Mouse (Mus musculus): Measurements from ENCODE around the gene Rnf24.
A peak's percentile ranks its signal among the peaks of the same experiment; 100 is the strongest.

Gene Rnf24

GRCm38 (mm10) chr2:131352747-131353563 lies at the start of gene Rnf24:
Gene Rnf24 (minus strand): TSS chr2:131352892.
- DNase-seq (ENCODE audit: extremely low read depth, low read depth), result peak; percentile 71

DNA sequence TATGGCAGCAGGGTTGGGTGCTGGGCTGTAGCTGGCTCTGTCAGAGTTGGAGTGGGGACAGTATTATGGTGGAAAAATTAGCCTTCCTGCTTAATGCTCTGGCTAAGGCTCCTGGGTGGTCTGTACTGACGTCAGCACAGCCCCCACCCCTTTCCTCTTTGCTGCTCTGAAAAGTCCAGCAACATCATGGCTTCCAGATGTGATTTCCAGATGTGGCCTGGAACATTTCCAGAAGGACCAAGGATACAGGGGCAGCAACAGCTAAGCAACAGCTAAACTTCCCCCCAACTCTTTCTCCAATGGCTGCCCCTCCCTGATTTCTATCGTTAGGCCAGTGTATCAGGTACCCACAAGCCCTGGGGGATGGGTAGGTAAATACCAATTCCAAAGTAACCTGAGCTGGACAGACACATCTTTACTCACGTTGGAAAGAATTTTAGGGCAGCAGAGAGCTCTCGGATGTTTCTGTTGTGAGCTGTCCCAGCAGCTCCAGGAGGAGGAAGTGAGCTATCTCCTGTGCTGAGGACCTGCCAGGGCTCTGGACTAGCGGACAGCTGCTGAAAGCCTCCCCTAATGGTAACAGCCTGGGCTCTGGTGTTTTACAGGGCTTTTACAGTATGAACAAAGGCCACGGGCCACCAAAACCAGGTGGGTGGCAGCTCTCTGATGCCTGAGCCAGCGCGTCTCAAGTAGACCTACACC lies 49.3 kb upstream of the Rnf24 start:
- DNase-seq (ENCODE audit: extremely low read depth, low read depth), result no peak

- no peak for DNase-seq (ENCODE audit: extremely low read depth, low read depth)
These were observed 48.2 kb upstream of the Rnf24 start for GRCm38 (mm10) chr2:131400846-131401245.

DNA sequence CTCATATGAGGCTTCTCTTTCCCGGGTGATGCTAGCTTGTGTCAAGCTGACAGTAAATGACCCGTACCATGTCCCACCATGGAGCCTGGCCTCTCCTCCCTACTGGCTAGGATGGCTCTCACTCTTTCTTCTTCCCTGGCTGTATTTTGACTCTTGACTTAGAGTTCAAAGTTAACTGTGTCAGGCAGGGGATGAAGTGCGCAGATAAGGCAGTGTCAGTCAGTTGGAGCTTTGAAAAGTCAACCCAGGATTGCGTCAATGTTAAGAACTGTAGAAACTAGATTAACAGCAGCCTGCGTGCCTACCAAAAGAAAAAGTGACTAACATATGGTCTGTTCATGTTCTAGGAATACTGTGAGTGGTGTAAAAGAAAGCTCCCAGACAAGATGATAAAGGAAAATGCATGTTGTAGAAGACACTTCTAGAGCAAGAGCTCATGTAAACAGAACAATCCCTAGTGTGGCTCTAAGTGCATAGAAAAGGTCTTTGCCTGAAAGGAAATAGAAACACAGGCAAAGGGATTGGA lies 44.7 kb upstream of the Rnf24 start:
- DNase-seq (ENCODE audit: extremely low read depth, low read depth), result no peak

DNA sequence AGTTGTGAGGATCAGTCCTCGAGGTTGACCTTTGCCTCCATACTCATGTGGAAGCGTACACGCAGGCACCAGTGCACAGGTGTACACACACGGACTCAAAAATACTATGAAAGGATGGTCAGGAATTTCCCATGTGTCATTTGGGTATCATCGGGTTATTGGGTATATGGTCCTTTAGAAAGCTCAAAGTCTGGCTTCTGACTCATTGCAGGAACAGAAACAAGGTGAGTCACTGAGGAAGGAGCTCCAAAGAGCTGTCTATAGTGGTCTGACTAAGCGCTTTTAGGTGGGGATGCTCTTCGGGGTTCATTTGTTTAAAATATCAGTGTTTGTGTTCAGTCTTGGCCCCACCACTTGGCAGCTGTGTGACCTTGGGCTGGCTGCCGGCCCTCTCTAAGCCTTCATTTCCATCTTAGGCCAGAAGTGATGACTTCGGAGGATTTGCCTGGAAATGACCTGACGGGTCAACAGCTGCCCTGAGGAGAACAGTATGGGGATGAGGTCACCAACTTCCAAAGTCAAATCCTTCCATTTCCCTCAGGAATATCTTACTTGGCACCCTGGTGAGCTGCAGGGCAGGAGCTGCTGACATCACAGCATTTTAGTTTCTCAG lies 33.8 kb upstream of the Rnf24 start:
- no peak for DNase-seq (ENCODE audit: extremely low read depth, low read depth)

DNA sequence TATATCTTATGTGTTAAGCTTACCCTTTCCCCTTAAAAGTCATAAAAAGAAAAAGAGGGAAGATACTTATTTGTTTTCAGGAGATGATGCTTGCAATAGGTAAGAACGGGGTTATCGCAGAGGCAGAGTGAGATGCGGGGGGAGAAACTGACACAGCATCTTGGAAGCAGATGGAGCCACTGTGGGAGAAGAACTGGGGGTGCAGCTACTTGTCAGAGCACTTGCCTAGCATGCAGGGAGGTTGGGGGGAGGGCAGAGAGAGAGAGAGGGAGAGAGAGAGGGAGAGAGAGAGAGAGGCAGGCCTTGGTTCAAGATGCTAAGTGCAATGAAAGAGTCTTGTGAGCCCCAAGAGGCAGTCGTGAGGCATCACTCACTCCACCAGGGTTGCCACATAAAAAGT lies 32.5 kb upstream of the Rnf24 start:
- DNase-seq (ENCODE audit: extremely low read depth, low read depth), result no peak

- no peak for DNase-seq (ENCODE audit: extremely low read depth, low read depth)
These were observed 26.8 kb upstream of the Rnf24 start for GRCm38 (mm10) chr2:131379541-131379940.

DNA sequence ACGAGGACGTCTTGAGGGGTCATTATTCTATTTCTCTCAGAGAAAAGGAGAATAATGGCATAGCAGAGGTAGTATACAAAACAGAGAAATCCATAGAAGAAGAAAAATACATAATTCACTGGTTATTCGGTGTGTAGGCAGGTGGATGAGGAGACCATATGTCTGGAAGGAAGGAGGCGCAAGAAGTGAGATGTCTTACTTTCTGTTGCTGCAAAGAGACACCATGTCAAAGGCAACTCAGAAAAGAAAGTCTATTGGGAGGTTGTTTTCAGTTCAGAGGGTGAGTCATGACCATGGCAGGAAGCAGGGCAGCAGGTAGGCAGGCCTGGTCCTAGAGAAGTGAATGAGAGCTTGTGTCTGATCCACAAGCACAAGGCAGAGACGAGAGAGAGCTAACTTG lies 26.2 kb upstream of the Rnf24 start:
- DNase-seq (ENCODE audit: extremely low read depth, low read depth), result no peak

DNA sequence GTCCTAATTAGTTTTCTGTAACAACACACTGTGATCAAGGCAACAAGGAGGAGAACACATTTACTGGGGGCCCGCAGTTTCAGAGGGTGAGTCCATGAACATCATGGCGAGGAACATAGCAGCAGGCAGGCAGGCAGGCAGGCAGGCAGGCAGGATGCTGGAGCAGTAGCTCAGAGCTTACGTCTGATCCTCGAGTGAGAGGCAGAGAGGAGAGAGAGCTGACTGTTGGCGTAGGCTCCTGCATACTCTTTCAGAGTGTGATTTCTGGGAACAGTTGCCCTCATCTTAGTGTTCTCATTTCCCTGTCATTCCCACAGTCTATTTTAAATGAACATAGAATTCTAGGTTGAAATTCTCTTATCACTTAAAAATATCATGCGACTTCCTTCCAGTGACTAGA lies 24.4 kb upstream of the Rnf24 start:
- DNase-seq (ENCODE audit: extremely low read depth, low read depth), result no peak

GRCm38 (mm10) chr2:131373656-131374055 lies 21.0 kb upstream of the Rnf24 start:
- no peak for DNase-seq (ENCODE audit: extremely low read depth, low read depth)

GRCm38 (mm10) chr2:131372276-131372877 lies 19.7 kb upstream of the Rnf24 start:
- DNase-seq (ENCODE audit: extremely low read depth, low read depth), result no peak

DNA sequence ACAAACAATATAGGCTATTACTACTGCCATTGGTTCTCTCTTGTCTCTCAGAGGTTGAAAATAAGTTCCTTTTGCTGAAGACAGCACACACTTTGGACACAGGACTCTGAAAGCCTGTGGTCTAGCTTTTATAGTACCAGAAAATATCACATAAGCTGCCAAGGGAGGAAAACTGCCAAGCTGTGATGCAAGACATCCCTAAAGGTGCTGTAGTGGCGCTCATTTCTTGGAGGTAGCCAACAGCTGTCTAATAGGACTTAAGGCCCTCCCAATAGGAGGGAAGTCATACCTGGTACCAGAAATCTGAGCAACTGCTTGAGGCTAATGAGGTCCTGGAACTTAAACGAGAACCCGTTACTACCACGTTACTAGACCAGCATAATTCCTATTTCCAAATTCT lies 19.1 kb upstream of the Rnf24 start:
- DNase-seq (ENCODE audit: extremely low read depth, low read depth), result no peak

GRCm38 (mm10) chr2:131370828-131371227 lies 18.1 kb upstream of the Rnf24 start:
- no peak for DNase-seq (ENCODE audit: extremely low read depth, low read depth)

GRCm38 (mm10) chr2:131364689-131365088 lies 12.0 kb upstream of the Rnf24 start:
- DNase-seq (ENCODE audit: extremely low read depth, low read depth), result no peak

DNA sequence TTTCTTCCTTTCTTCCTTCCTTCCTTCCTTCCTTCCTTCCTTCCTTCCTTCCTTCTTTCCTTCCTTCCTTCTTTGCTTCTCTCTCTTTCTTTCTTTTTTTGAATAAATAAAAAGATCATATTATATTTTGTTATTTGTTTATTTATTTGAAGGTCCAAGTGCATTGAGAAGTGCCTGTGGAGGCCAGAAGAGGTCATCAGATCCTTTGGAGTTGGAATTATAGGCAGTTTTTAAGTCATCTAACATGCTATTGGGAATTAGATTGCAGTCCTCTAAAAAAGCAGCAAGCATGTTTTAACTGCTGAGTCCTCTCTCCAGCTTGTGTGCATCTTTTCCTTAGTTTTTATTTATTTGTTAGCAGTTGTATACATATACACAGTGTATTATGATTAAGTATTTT lies 5.8 kb upstream of the Rnf24 start:
- DNase-seq (ENCODE audit: extremely low read depth, low read depth), result no peak

- no peak for DNase-seq (ENCODE audit: extremely low read depth, low read depth)
These were observed 1.4 kb upstream of the Rnf24 start for GRCm38 (mm10) chr2:131354049-131354448.

- peak; percentile 78 for DNase-seq (ENCODE audit: extremely low read depth, low read depth)
These were observed 848 bp upstream of the Rnf24 start for GRCm38 (mm10) chr2:131353564-131353915.

DNA sequence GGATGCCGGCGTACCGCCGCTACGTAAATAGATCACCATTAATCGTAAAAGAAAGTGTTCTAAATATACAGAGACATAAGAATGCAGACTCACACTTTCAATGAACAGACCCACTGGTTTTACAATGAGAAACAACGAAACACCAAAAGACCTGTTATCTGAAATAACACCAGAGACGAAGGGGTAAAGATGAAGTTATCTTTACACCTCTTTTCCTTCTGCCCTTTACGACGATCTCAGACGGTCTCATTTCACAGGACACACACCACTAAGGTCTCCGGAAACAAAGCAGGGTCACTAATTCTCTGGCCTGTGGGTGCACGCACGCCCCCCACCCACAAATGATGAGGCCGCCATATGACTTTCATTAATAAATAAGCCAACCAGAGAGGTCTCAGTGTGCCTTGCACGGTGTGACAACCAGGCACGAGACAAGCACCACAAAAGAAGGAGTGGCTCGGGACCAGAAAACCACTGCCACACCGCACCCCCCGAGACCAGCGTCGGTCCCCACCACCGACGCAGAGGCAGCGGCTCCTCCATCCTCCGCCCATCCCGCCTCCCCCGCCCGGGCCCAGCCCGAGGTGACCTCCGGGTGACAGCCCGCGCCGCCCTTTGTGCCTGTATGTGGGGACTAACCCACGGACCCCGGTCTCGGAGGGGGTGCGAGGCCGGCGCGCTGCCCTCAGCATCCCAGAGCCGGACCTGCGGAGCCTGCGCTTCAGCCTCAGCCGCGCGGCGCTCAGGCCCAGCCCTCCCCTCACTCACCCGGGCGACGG lies 535 bp downstream of the Rnf24 start:
- no peak for DNase-seq (ENCODE audit: extremely low read depth, low read depth)

GRCm38 (mm10) chr2:131351471-131351870 lies 1.2 kb downstream of the Rnf24 start:
- no peak for DNase-seq (ENCODE audit: extremely low read depth, low read depth)

- DNase-seq (ENCODE audit: extremely low read depth, low read depth), result no peak
These were observed 2.4 kb downstream of the Rnf24 start for GRCm38 (mm10) chr2:131350301-131350700.

DNA sequence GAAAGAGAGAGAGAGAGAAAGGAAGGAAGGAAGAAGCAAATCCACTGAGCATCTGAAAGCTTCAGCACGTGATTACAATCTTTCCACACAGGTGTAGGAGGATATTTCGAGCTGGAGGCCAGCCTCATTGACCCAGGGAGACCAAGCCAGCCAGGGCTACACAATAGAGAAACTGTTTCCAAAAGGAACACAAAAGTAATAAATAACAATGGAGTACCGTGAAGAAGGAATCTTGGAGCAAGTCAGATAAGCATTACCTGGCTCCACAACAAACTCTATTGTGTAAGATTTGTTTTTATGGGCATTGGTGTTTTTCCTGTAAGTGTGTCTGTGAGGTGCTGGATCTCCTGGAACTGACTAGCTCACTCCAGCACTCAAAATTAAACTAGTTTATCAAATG lies 7.1 kb downstream of the Rnf24 start:
- no peak for DNase-seq (ENCODE audit: extremely low read depth, low read depth)

All from MEL-GATA-1-ER (cell line).